Mouse (Mus musculus): ENCODE data around the gene Acot8. TPM values are rescaled to one million over a fixed set of nuclear protein-coding genes. Genes with fewer than 3 reads are reported as not detected.

Acot8 gene
- polyA plus RNA-seq, 1 experiment = 63.0 TPM

DNA sequence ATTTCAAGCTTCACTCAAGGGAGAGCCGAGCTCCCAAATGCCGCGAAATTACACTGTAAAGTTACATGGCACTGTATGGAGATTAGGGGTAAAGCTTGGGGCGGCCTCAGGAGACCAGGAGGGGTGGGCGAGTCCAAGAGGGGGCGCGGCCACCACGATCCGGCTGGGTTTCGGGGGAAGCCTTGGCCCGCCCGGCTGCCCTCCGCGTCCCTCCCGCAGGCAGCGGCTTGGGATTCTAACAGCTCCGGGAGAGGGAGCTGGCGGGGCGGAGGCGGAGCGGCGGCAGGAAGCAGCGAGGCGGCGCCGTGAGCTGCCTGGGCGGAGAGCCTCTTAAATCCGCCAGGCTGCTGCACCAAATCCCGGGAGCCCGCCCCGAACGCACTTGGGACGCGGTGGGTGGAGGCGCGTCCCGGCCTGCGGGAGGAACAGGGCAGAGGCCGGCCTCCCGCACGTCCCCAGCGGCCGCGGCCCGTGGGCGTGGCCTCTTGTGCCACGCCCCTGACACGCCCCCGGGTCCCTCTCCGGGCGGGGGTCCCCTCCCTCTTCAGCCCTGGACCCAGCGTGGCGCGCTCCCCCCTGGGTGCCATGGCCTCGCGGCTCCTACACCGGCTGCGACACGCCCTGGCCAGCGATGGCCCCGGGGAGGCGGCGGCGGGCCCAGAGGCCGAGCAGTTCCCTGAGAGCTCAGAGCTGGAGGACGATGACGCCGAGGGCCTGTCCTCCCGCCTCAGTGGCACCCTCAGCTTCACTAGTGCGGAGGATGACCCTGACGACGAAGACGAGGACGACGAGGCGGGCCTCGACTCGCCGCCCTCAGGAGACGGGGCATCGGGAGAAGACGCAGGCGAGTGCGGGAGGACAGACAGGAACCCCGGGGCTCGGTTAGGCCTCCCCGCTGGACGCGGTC lies 18.9 kb downstream of the Acot8 start, which contains the start of gene Snx21:
TSS of gene Snx21 (plus strand) at position 343 of the 907 bp plus-strand sequence.
- DNase-seq (ENCODE audit: low read depth, low spot score) = peak; percentile 77

DNA sequence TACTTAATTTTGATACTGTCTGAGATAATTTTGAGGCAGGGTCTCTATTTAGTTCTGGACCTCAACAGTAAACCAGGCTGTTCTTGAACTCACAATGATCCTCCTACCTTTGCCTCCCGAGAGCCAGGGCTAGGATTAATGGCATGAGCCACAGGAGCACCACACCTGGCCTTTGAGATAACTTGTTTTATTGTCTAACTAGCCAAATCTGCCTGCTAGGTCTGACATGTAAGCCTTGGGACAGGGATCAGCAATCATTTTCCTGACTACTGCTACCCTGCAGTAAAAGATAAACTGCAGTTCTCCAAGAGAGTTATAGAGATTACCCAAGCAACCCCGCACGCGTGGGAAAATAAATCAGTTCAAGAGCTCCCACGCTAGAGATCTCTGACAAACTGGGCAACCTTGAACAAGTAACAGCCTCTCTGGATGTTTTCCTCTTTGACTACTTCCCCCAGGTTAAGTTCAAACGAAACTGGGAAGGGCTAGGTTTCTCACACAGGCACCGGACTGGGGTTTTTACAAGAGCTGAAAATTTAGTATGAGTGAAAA lies 19.7 kb downstream of the Acot8 start:
- DNase-seq (ENCODE audit: low read depth, low spot score) = no peak
- 2% methylated on average over 7 of the region's 7 CpGs for WGBS

More for the DNA sequence above, 18.9 kb downstream of the Acot8 start, which contains the start of gene Snx21:
- under 1% methylated on average over 89 of the region's 89 CpGs for WGBS

- DNase-seq (ENCODE audit: low read depth, low spot score) = no peak
- WGBS = 74% methylated on average over 7 of the region's 7 CpGs
These were observed 20.6 kb downstream of the Acot8 start for GRCm38 (mm10) chr2:164783926-164784581.

DNA sequence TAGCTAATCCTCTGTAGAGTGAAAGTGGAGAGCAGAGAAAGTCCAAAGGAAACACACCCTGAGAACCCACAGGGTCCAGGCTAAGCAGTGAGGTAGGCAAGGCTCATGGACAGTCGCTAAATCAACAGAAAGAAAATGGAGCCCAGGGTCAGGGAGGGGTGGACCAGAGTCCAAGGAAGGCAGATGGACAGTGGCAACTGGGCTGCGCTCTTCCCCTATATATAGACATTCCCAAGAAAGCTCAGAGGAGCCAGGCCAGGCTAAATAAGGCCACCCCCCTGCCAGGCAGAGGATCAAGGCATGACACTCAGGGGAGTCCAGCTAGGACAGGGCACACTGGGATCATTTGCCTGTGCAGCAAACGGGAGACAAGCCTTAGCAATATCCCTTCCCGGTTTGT lies 22.8 kb downstream of the Acot8 start:
- 72% methylated on average over 4 of the region's 4 CpGs for WGBS
- DNase-seq (ENCODE audit: low read depth, low spot score) = no peak

DNA sequence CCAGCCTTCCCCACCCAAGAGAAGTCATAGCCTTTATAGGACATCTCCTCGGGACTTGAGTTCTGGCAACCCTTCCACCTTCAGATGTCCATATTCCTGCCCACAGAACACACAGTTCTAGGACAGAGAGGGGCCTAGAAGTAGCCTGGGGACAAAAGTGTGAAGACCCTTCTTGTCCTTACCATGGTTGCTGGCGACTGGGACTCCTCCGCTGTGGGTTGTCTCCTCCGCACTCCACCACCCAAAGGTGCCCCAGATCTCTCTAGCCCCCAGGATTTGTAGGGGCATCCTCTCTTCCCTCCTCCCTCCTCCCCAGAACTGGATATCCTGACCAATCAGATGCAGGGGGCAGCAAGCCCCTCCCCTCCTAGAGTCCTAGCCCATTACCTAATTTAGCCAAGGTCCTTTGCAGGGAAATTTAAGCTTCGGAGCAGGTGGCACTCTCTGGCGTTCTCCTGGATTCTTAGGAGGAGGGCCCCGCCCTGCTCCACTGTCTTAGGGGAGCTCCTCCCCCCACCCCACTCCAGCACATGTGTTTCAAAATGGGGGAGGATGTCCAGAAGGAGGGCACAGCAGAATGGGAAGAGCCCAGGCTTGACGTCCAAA lies 25.1 kb downstream of the Acot8 start, which contains the start of gene Tnnc2:
TSS of gene Tnnc2 (minus strand) at position 487 of the 606 bp plus-strand sequence.
- 63% methylated on average over 8 of the region's 8 CpGs for WGBS

GRCm38 (mm10) chr2:164778809-164779208 lies 25.9 kb downstream of the Acot8 start:
- WGBS = 74% methylated on average over 7 of the region's 7 CpGs
- no peak for DNase-seq (ENCODE audit: low read depth, low spot score)

More for the DNA sequence above, 25.1 kb downstream of the Acot8 start, which contains the start of gene Tnnc2:
- DNase-seq (ENCODE audit: low read depth, low spot score) = no peak

DNA sequence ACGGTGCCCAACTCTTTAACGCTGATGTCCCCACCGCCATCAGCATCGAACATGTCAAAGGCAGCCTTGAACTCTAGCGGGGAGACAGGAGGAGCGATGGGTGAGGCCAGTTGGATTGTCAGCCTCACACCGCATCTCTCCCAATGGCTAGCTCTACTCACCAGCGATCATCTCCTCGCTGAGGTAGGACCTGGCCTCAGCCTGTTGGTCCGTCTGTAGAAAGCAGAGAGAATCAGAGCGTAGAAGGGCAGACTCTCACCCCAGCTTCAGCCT lies 26.7 kb downstream of the Acot8 start:
- DNase-seq (ENCODE audit: low read depth, low spot score) = no peak
- WGBS = 93% methylated on average over 11 of the region's 11 CpGs

DNA sequence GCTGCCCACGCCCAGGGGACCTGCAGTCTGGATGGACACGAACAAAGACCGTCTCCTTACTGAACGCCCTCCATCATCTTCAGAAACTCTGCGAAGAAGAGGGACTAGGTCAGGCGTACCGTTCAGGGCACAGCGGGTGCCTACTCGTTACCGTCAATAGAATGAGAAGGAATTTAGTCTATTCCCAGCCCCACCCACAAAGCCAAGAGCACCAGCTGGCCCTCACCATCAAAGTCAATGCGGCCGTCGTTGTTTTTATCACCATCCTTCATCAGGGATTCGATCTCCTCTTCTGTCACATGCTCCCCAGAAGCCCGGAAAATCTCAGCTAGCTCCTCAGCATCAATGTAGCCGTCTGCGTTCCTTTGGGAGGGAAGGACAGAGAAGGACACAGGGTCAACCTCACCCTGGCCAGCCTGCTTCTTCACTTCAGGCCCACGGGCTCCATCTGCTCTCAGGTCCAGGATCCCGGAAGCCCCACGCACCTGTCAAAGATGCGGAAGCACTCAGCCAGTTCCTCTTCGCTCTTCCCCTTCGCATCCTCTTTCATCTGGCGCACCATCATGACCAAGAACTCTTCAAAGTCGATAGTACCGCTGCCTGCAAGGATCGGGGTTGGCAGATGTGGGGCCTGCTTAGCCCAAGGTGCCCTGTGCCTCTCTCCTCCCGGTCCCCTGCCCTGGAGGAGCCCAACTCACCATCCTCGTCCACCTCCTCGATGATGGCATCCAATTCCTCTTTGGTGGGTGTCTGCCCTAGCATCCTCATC lies 27.3 kb downstream of the Acot8 start:
- no peak for DNase-seq (ENCODE audit: low read depth, low spot score)
- WGBS = 75% methylated on average over 30 of the region's 30 CpGs

DNA sequence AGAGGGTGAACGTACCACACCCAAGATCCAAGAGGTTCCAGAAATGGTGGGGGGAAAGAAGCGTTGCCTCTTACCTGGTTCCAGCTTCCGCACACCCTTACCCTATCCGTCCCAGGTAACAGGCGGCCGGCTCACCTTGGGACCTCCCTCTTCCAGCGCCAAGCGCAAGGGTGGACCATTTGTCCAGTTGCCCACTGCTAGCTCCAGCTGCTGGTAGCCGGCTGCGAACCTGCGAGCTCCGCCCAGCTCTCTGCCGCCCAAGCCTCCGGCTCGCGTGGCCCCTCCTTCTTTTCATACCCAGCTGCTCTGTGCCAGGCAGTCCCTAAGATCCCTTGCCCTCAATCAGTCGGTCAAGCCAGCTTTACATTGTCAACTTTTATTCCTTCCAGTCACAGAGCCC lies 27.9 kb downstream of the Acot8 start:
- no peak for DNase-seq (ENCODE audit: low read depth, low spot score)
- 58% methylated on average over 17 of the region's 17 CpGs for WGBS

DNA sequence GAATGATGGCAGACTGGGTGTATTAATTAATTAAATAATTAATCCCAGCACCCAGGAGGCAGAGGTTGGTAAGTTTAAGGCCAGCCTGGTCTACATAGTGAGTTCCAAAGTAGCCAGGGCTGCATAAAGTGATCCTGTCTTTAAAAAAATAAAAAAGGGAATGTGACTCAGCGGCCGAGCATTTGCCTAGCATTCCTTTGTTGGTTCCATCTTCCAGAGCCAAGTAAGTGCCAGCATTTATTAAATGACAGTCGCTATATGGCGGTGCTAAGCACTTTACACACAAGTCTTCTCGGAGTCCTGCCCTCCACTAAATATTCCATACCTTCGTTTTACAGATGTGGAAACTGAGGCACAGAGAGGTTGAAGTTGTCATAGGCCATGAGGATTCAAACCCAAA lies 28.6 kb downstream of the Acot8 start:
- DNase-seq (ENCODE audit: low read depth, low spot score) = no peak
- 79% methylated on average over 6 of the region's 6 CpGs for WGBS

- WGBS = 33% methylated on average over 5 of the region's 5 CpGs
- no peak for DNase-seq (ENCODE audit: low read depth, low spot score)
These were observed 30.7 kb downstream of the Acot8 start for GRCm38 (mm10) chr2:164773989-164774364.

DNA sequence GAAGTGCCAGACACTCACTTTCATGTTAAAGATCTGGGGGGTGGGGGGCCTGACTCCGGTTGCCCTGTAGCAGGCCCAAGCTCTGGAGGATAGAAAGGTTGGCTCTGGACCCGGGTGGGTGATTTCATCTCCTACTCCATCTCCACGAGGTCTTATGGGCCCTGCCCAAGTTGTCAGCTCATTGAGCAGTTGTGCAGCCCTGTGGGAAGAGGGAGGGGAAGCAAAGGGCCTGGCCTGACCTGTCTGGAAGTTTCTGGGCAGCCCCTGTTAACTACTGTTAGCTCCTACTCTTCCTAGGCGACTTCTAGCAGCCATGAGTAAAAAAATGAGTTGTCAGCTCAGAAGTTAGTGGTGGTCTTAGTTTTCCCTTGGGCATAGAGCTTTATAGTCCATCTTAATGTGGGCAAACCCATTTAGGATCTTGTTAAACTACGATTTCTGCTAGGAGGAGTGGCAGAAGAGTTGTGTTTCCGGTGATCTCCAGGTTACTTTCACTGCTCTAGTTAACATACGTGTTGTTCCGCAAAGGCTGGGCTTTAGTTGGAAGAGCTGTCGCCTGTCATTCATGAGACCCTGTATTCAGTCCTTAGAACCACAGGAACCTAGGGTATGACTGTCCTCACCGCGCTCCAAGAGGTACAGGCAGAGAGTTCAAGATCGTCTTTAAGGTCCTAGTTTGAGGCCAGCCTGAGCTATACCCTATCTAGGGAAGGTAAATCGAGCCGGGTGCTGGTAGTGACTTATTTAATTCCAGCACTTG lies 31.3 kb downstream of the Acot8 start:
- WGBS = 71% methylated on average over 14 of the region's 14 CpGs
- no peak for DNase-seq (ENCODE audit: low read depth, low spot score)

DNA sequence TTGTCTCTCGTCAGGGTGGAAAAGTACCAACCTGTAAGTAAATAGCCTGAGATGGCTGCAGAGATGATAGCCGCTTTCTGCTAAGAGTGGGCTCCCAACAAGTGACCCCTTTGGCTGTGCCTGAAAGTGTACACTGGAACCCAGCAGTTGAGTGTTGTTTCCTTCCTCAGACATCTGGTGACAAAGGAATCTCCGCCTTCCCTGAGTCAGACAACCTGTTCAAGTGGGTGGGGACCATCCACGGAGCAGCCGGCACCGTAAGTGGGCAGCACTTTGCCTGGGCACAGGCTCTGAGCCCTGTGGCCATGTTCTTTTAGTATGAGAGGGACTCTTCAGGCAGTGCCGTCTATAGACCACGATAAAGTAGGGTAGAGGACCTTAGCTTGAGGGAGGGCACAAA lies 33.6 kb downstream of the Acot8 start:
- no peak for DNase-seq (ENCODE audit: low read depth, low spot score)
- 35% methylated on average over 8 of the region's 8 CpGs for WGBS

GRCm38 (mm10) chr2:164770279-164770678 lies 34.4 kb downstream of the Acot8 start:
- DNase-seq (ENCODE audit: low read depth, low spot score) = no peak
- under 1% methylated on average over 15 of the region's 15 CpGs for WGBS

- peak; percentile 96 for DNase-seq (ENCODE audit: low read depth, low spot score)
- WGBS = 1% methylated on average over 53 of the region's 53 CpGs
These were observed 35.2 kb downstream of the Acot8 start, which contains the start of gene Ube2c for GRCm38 (mm10) chr2:164769258-164770037. Ube2c (plus strand) TSS chr2:164769898.

GRCm38 (mm10) chr2:164767812-164768540 lies 36.7 kb downstream of the Acot8 start:
- WGBS = 88% methylated on average over 15 of the region's 15 CpGs
- DNase-seq (ENCODE audit: low read depth, low spot score) = no peak

DNA sequence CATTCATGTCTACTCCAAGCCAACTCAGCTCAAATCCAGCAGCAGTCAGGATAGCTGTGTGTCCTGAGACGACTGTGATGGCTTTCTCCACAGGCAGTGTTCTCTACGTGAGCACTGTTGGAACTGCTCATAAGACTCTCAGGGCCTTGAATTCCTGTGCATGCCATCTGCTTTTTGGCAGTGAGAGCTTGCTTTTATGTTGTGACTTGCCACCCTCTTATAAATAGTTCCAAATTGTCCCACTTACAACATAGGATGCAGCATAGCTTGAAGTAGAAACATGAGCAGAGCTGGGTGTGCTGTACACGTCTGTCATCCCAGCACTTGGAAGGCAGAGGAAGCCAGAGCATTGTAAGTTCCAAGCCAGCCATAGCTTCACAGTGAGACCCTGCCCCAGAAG lies 38.8 kb downstream of the Acot8 start:
- 85% methylated on average over 3 of the region's 3 CpGs for WGBS

More for the DNA sequence above, 38.8 kb downstream of the Acot8 start:
- DNase-seq (ENCODE audit: low read depth, low spot score) = no peak

All from large intestine, adult 2 months (tissue).